Mouse (Mus musculus) small intestine, adult 2 months (tissue): Measurements from ENCODE around the gene Cers6.

Experiments used
- CTCF ChIP-seq: fragments of 200-500 bp; IDR thresholded peaks from 2 replicates; pipeline ENCODE4 v1.5.1; 2012; ENCODE audit warnings: low read depth, mild to moderate bottlenecking, control low read depth, inconsistent platforms, low read length, moderate library complexity, mixed read lengths; ENCODE audit not compliant: insufficient replicate concordance, insufficient read length; ENCODE audit errors: extremely low read depth
- POLR2A ChIP-seq: fragments of 200-500 bp; IDR thresholded peaks from 2 replicates; pipeline ENCODE4 v1.6.1; 2012; ENCODE audit warnings: low read depth, mild to moderate bottlenecking, control low read depth, inconsistent platforms, low read length, moderate library complexity

- no peak for TF ChIP-seq CTCF
- TF ChIP-seq POLR2A: no peak
These were observed 142.8 kb downstream of the Cers6 start for GRCm38 (mm10) chr2:69004001-69004400.
